Mouse (Mus musculus) cerebellum, adult 2 months (tissue): Measurements from ENCODE around the gene Ganc.

ENCODE experiments used
- CTCF ChIP-seq: fragments of 200-500 bp; IDR thresholded peaks from 2 replicates; pipeline ENCODE4 v1.5.1; 2011; ENCODE audit warnings: low read depth, mild to moderate bottlenecking, control low read depth, low read length, moderate library complexity, borderline replicate concordance; ENCODE audit not compliant: insufficient read depth
- POLR2A ChIP-seq: fragments of 200-500 bp; IDR thresholded peaks from 2 replicates; pipeline ENCODE4 v1.6.1; 2011; ENCODE audit warnings: low read length, control low read depth, borderline replicate concordance; ENCODE audit not compliant: insufficient read depth

GRCm38 (mm10) chr2:120502605-120502990 lies 98.9 kb downstream of the Ganc start:
- no peak for TF ChIP-seq POLR2A
- TF ChIP-seq CTCF: no peak
